Mouse (Mus musculus): ENCODE measurements around the gene Nrde2.

- TF ChIP-seq CTCF (IDR thresholded peaks at IDR 0.05; ENCODE audit: extremely low read depth, insufficient read length, insufficient replicate concordance, low read depth, low read length) (no peak), POLR2A (IDR thresholded peaks at IDR 0.05; ENCODE audit: low read depth, low read length) (no peak)
Observed at GRCm38 (mm10) chr12:100089265-100089664, 70.2 kb downstream of the Nrde2 start.

Measured in small intestine, adult 2 months (tissue).